Mouse (Mus musculus): Measurements from ENCODE around the gene Tpx2.

- TF ChIP-seq CTCF (conservative IDR thresholded peaks at IDR 0.05; ENCODE audit: low read length) (no peak), NANOG (IDR thresholded peaks at IDR 0.05; ENCODE audit: borderline replicate concordance, low read length) (peak; percentile 50; the same call in 1 of the 2 replicates), POU5F1 (IDR thresholded peaks at IDR 0.05; ENCODE audit: borderline replicate concordance, low read length) (no peak)
Measured at GRCm38 (mm10) chr2:152820369-152820768, 27.4 kb upstream of the Tpx2 start.

All from E14TG2a.4 (cell line).